Mouse (Mus musculus): ENCODE results near the gene Adgrf5. TPM values are rescaled to one million over a fixed set of nuclear protein-coding genes. Genes with fewer than 3 reads are reported as not detected.
A peak's percentile ranks its signal among the peaks of the same experiment; 100 is the strongest.

Gene Adgrf5
- polyA plus RNA-seq, 1 experiment from 2014 or later = 12.2 TPM

GRCm38 (mm10) chr17:43387171-43387570, 26.9 kb downstream of the Adgrf5 start:
- ATAC-seq (ENCODE audit: low FRiP score, low read depth) = no peak
- Histone ChIP-seq H3K27me3 (replicated peaks) (no peaks in the 10 kb centered on the region), H3K27ac (no peak overlapping the region), H3K4me3 (no peak overlapping the region), H3K36me3 (no peaks in the 10 kb centered on the region), H3K9ac (no peak overlapping the region), H3K9me3 (no peaks in the 10 kb centered on the region), H3K4me1 (no peaks in the 10 kb centered on the region), H3K4me2 (replicated peaks) (no peak overlapping the region)
- WGBS = 74% methylated on average over 3 of the region's 3 CpGs

- Histone ChIP-seq H3K27me3 (replicated peaks) (no peaks in the 10 kb centered on the region), H3K36me3 (no peaks in the 10 kb centered on the region), H3K9me3 (no peaks in the 10 kb centered on the region), H3K4me3 (no peak overlapping the region), H3K9ac (no peak overlapping the region), H3K4me1 (no peaks in the 10 kb centered on the region), H3K4me2 (replicated peaks) (no peak overlapping the region), H3K27ac (no peak overlapping the region)
- no peak for ATAC-seq (ENCODE audit: low FRiP score, low read depth)
- WGBS = 90% methylated on average over 11 of the region's 11 CpGs
Measured at GRCm38 (mm10) chr17:43389256-43389655, 29.0 kb downstream of the Adgrf5 start.

- Histone ChIP-seq H3K9me3 (no peaks in the 10 kb centered on the region), H3K9ac (no peak overlapping the region), H3K4me2 (replicated peaks) (no peak overlapping the region), H3K4me1 (no peaks in the 10 kb centered on the region), H3K27ac (no peak overlapping the region), H3K4me3 (no peak overlapping the region), H3K27me3 (replicated peaks) (no peaks in the 10 kb centered on the region), H3K36me3 (no peaks in the 10 kb centered on the region)
- 63% methylated on average over 9 of the region's 9 CpGs for WGBS
- no peak for ATAC-seq (ENCODE audit: low FRiP score, low read depth)
Measured at GRCm38 (mm10) chr17:43392191-43392590, 31.9 kb downstream of the Adgrf5 start.

- H3K36me3 ChIP-seq = no peaks in the 10 kb centered on the region
- H3K9ac ChIP-seq = no peak overlapping the region
- no peaks in the 10 kb centered on the region for H3K4me1 ChIP-seq
- no peaks in the 10 kb centered on the region for H3K9me3 ChIP-seq
- H3K4me3 ChIP-seq = no peak overlapping the region
- H3K27me3 ChIP-seq (replicated peaks) = no peaks in the 10 kb centered on the region
- H3K4me2 ChIP-seq (replicated peaks) = no peak overlapping the region
- 93% methylated on average over 8 of the region's 8 CpGs for WGBS
- ATAC-seq (ENCODE audit: low FRiP score, low read depth) = no peak
- no peak overlapping the region for H3K27ac ChIP-seq
Measured at GRCm38 (mm10) chr17:43393669-43394068, 33.4 kb downstream of the Adgrf5 start.

GRCm38 (mm10) chr17:43395400-43396258, 35.4 kb downstream of the Adgrf5 start:
- H3K4me1 ChIP-seq = no peaks in the 10 kb centered on the region
- H3K4me3 ChIP-seq = no peak overlapping the region
- H3K9me3 ChIP-seq = no peaks in the 10 kb centered on the region
- ATAC-seq (ENCODE audit: low FRiP score, low read depth) = no peak
- H3K36me3 ChIP-seq = no peaks in the 10 kb centered on the region
- 80% methylated on average over 12 of the region's 12 CpGs for WGBS
- no peak overlapping the region for H3K4me2 ChIP-seq (replicated peaks)
- H3K27me3 ChIP-seq (replicated peaks) = no peaks in the 10 kb centered on the region
- no peak overlapping the region for H3K9ac ChIP-seq
- H3K27ac ChIP-seq = no peak overlapping the region

GRCm38 (mm10) chr17:43398612-43399011, 38.4 kb downstream of the Adgrf5 start:
- no peaks in the 10 kb centered on the region for H3K4me1 ChIP-seq
- H3K36me3 ChIP-seq = no peaks in the 10 kb centered on the region
- H3K4me2 ChIP-seq (replicated peaks) = no peak overlapping the region
- H3K27me3 ChIP-seq (replicated peaks) = no peaks in the 10 kb centered on the region
- H3K27ac ChIP-seq = no peak overlapping the region
- WGBS = 42% methylated on average over 7 of the region's 7 CpGs
- H3K9me3 ChIP-seq = no peaks in the 10 kb centered on the region
- H3K9ac ChIP-seq = no peak overlapping the region
- no peak for ATAC-seq (ENCODE audit: low FRiP score, low read depth)
- no peak overlapping the region for H3K4me3 ChIP-seq

GRCm38 (mm10) chr17:43399151-43399550, 38.9 kb downstream of the Adgrf5 start:
- no peak overlapping the region for H3K4me2 ChIP-seq (replicated peaks)
- no peak for ATAC-seq (ENCODE audit: low FRiP score, low read depth)
- H3K9me3 ChIP-seq = no peaks in the 10 kb centered on the region
- H3K36me3 ChIP-seq = no peaks in the 10 kb centered on the region
- H3K27me3 ChIP-seq (replicated peaks) = no peaks in the 10 kb centered on the region
- H3K4me3 ChIP-seq = no peak overlapping the region
- H3K9ac ChIP-seq = no peak overlapping the region
- H3K27ac ChIP-seq = no peak overlapping the region
- H3K4me1 ChIP-seq = no peaks in the 10 kb centered on the region
- 69% methylated on average over 3 of the region's 3 CpGs for WGBS

GRCm38 (mm10) chr17:43400483-43400882, 40.2 kb downstream of the Adgrf5 start:
- H3K4me3 ChIP-seq = no peak overlapping the region
- no peak overlapping the region for H3K9ac ChIP-seq
- 80% methylated on average over 10 of the region's 10 CpGs for WGBS
- no peak for ATAC-seq (ENCODE audit: low FRiP score, low read depth)
- no peaks in the 10 kb centered on the region for H3K9me3 ChIP-seq
- no peak overlapping the region for H3K4me2 ChIP-seq (replicated peaks)
- no peaks in the 10 kb centered on the region for H3K36me3 ChIP-seq
- H3K27ac ChIP-seq = no peak overlapping the region
- no peaks in the 10 kb centered on the region for H3K4me1 ChIP-seq
- no peaks in the 10 kb centered on the region for H3K27me3 ChIP-seq (replicated peaks)

- H3K4me3 ChIP-seq = no peak overlapping the region
- no peak overlapping the region for H3K9ac ChIP-seq
- 43% methylated on average over 6 of the region's 6 CpGs for WGBS
- no peak overlapping the region for H3K27ac ChIP-seq
- H3K36me3 ChIP-seq = no peaks in the 10 kb centered on the region
- no peak overlapping the region for H3K4me2 ChIP-seq (replicated peaks)
- no peaks in the 10 kb centered on the region for H3K4me1 ChIP-seq
- H3K9me3 ChIP-seq = no peaks in the 10 kb centered on the region
- ATAC-seq (ENCODE audit: low FRiP score, low read depth) = no peak
- no peaks in the 10 kb centered on the region for H3K27me3 ChIP-seq (replicated peaks)
Measured at GRCm38 (mm10) chr17:43403851-43404250, 43.6 kb downstream of the Adgrf5 start.

GRCm38 (mm10) chr17:43404408-43404807, 44.2 kb downstream of the Adgrf5 start:
- Histone ChIP-seq H3K9ac (no peak overlapping the region), H3K27ac (no peak overlapping the region), H3K4me3 (no peak overlapping the region), H3K27me3 (replicated peaks) (no peaks in the 10 kb centered on the region), H3K4me2 (replicated peaks) (no peak overlapping the region), H3K36me3 (no peaks in the 10 kb centered on the region), H3K4me1 (no peaks in the 10 kb centered on the region), H3K9me3 (no peaks in the 10 kb centered on the region)
- 61% methylated on average over 5 of the region's 5 CpGs for WGBS
- ATAC-seq (ENCODE audit: low FRiP score, low read depth) = peak; percentile 37; the same call in 1 of the 2 replicates

GRCm38 (mm10) chr17:43406321-43406720, 46.1 kb downstream of the Adgrf5 start:
- no peaks in the 10 kb centered on the region for H3K27me3 ChIP-seq (replicated peaks)
- H3K4me2 ChIP-seq (replicated peaks) = no peak overlapping the region
- no peaks in the 10 kb centered on the region for H3K4me1 ChIP-seq
- H3K9me3 ChIP-seq = no peaks in the 10 kb centered on the region
- H3K27ac ChIP-seq = no peak overlapping the region
- H3K4me3 ChIP-seq = no peak overlapping the region
- H3K9ac ChIP-seq = no peak overlapping the region
- ATAC-seq (ENCODE audit: low FRiP score, low read depth) = no peak
- H3K36me3 ChIP-seq = no peaks in the 10 kb centered on the region
- WGBS = 88% methylated on average over 3 of the region's 3 CpGs

- no peak for ATAC-seq (ENCODE audit: low FRiP score, low read depth)
- Histone ChIP-seq H3K36me3 (no peaks in the 10 kb centered on the region), H3K9me3 (no peaks in the 10 kb centered on the region), H3K4me1 (no peaks in the 10 kb centered on the region), H3K27me3 (replicated peaks) (no peaks in the 10 kb centered on the region), H3K27ac (no peak overlapping the region), H3K4me2 (replicated peaks) (no peak overlapping the region), H3K4me3 (no peak overlapping the region), H3K9ac (no peak overlapping the region)
- 82% methylated on average over 7 of the region's 7 CpGs for WGBS
Measured at GRCm38 (mm10) chr17:43407548-43407947, 47.3 kb downstream of the Adgrf5 start.

GRCm38 (mm10) chr17:43413182-43413581, 52.9 kb downstream of the Adgrf5 start:
- H3K27me3 ChIP-seq (replicated peaks) = no peaks in the 10 kb centered on the region
- H3K9ac ChIP-seq = no peak overlapping the region
- no peak overlapping the region for H3K4me3 ChIP-seq
- WGBS = 71% methylated on average over 7 of the region's 7 CpGs
- ATAC-seq (ENCODE audit: low FRiP score, low read depth) = no peak
- H3K9me3 ChIP-seq = no peaks in the 10 kb centered on the region
- H3K4me1 ChIP-seq = no peaks in the 10 kb centered on the region
- H3K4me2 ChIP-seq (replicated peaks) = no peak overlapping the region
- no peak overlapping the region for H3K27ac ChIP-seq
- no peaks in the 10 kb centered on the region for H3K36me3 ChIP-seq
